Mouse (Mus musculus) B cell, adult 67 days (primary cell): Measurements from ENCODE around the gene Khdrbs1. TPM values are rescaled to one million over a fixed set of nuclear protein-coding genes. Genes with fewer than 3 reads are reported as not detected.

ENCODE experiments used
- total RNA-seq, 2 experiments: library from RNA; stranded (reverse); gene quantifications; 4 replicates each; pipeline ENCODE4 v1.2.4; 2023

The Khdrbs1 gene
- 100 to 1,000 TPM; 132 to 146 TPM for total RNA-seq

GRCm38 (mm10) chr4:129742232-129743009 lies at the start of gene Khdrbs1:
TSS of gene Khdrbs1 (minus strand) at chr4:129742303.

GRCm38 (mm10) chr4:129696158-129696985 lies 45.7 kb downstream of the Khdrbs1 start, which contains the start of gene Tmem39b:
TSS of gene Tmem39b (minus strand) at chr4:129696838.

GRCm38 (mm10) chr4:129672083-129672877 lies 69.8 kb downstream of the Khdrbs1 start, which contains the start of gene Kpna6:
TSS of gene Kpna6 (minus strand) at chr4:129672767.

Other genes starting within 250 kb of the Khdrbs1 start
- 10 to 100 TPM; 73.3 to 75.0 TPM for gene Marcksl1, start 228.7 kb downstream of the Khdrbs1 start, total RNA-seq
- gene Hdac1, start 199.6 kb downstream of the Khdrbs1 start, total RNA-seq, result 100 to 1,000 TPM; 190 to 192 TPM
- gene Lck, start 168.7 kb downstream of the Khdrbs1 start, total RNA-seq, result 10 to 100 TPM; 23.5 to 26.4 TPM
- gene Fam167b, start 163.8 kb downstream of the Khdrbs1 start, total RNA-seq, result not detected
- 100 to 1,000 TPM; 143 to 157 TPM for gene Eif3i, start 141.7 kb downstream of the Khdrbs1 start, total RNA-seq
- 100 to 1,000 TPM; 125 TPM for gene Tmem234, start 141.6 kb downstream of the Khdrbs1 start, total RNA-seq
- 1 to 10 TPM; 3.5 to 4.3 TPM for gene Dcdc2b, start 128.0 kb downstream of the Khdrbs1 start, total RNA-seq
- gene Iqcc, start 123.2 kb downstream of the Khdrbs1 start, total RNA-seq, result 10 to 100 TPM; 15.7 to 22.1 TPM
- gene Ccdc28b, start 118.4 kb downstream of the Khdrbs1 start, total RNA-seq, result 10 to 100 TPM; 15.8 to 29.5 TPM
- 10 to 100 TPM; 67.3 to 87.3 TPM for gene Txlna, start 101.2 kb downstream of the Khdrbs1 start, total RNA-seq
- 10 to 100 TPM; 47.4 to 53.2 TPM for gene Kpna6, start 69.5 kb downstream of the Khdrbs1 start, total RNA-seq
- gene Tmem39b, start 45.5 kb downstream of the Khdrbs1 start, total RNA-seq, result 10 to 100 TPM; 19.4 to 23.5 TPM
- 100 to 1,000 TPM; 408 to 444 TPM for gene Ptp4a2, start 68.9 kb upstream of the Khdrbs1 start, total RNA-seq
- gene Spocd1, start 186.9 kb upstream of the Khdrbs1 start, total RNA-seq, result not detected
- not detected for gene Adgrb2, start 242.6 kb upstream of the Khdrbs1 start, total RNA-seq